Mouse (Mus musculus) lung, embryonic 14.5 days (tissue): ENCODE results near the gene Gsta4. TPM values are rescaled to one million over a fixed set of nuclear protein-coding genes. Genes with fewer than 3 reads are reported as not detected.

Experiments
- ATAC-seq: fragments of 200-750 bp; cut with Nextera tagmentation; 2 replicates; pipeline ENCODE4 v1.8.0; 2017; ENCODE audit warnings: mild to moderate bottlenecking, moderate TSS enrichment, moderate library complexity; ENCODE audit not compliant: insufficient read depth
- DNase-seq: peaks from one replicate; pipeline ENCODE4 v3.0.0-alpha.2; 2015
- H3K27ac ChIP-seq: fragments of 300-500 bp; sonication (generic); 2 replicates; pipeline ENCODE4 v1.5.1; 2014; ENCODE audit warnings: low read depth, mild to moderate bottlenecking, moderate library complexity
- H3K27me3 ChIP-seq: fragments of 300-500 bp; sonication (generic); 2 replicates; pipeline ENCODE4 v1.6.1; 2014; ENCODE audit warnings: low read length, control low read depth; ENCODE audit not compliant: insufficient read depth
- H3K36me3 ChIP-seq: fragments of 300-500 bp; sonication (generic); 2 replicates; pipeline ENCODE4 v1.6.1; 2014; ENCODE audit warnings: control low read depth; ENCODE audit not compliant: insufficient read depth
- H3K4me1 ChIP-seq: fragments of 300-500 bp; sonication (generic); 2 replicates; pipeline ENCODE4 v1.6.1; 2014; ENCODE audit warnings: antibody characterized with exemption, control low read depth; ENCODE audit not compliant: insufficient read depth
- H3K4me2 ChIP-seq: fragments of 300-500 bp; sonication (generic); 2 replicates; pipeline ENCODE4 v1.6.1; 2014; ENCODE audit warnings: mild to moderate bottlenecking
- H3K4me3 ChIP-seq: fragments of 300-500 bp; sonication (generic); 2 replicates; pipeline ENCODE4 v1.5.1; 2014; ENCODE audit warnings: low read depth, low read length
- H3K9ac ChIP-seq: fragments of 300-500 bp; sonication (generic); 2 replicates; pipeline ENCODE4 v1.6.1; 2014
- H3K9me3 ChIP-seq: fragments of 300-500 bp; sonication (generic); 2 replicates; pipeline ENCODE4 v1.6.1; 2016; ENCODE audit warnings: low read depth, low read length, control low read depth
- CTCF ChIP-seq: IDR thresholded peaks from 2 replicates; pipeline ENCODE4 v1.5.1; 2016; ENCODE audit warnings: antibody characterized with exemption, low read depth
- WGBS: fragments of 180-500 bp; shearing (Covaris S2); extraction: QIAGEN DNeasy Blood & Tissue Kit; methylation state at CpG from one replicate; pipeline ENCODE4 v1.1.7; 2014; 5-methylcytosine and 5-hydroxymethylcytosine counted together
- polyA plus RNA-seq: library from polyadenylated mRNA; unstranded; fragments of >200 nt; fragmentation: Nextera tagmentation; extraction: Ambion mirVana; gene quantifications from 2 replicates; pipeline ENCODE4 v1.2.1, GENCODE M21; 2014

Gene Gsta4
- polyA plus RNA-seq, 1 experiment from 2014 or later, result 48.4 TPM

GRCm38 (mm10) chr9:78179071-78179470, 3.5 kb upstream of the Gsta4 start:
- Histone ChIP-seq H3K4me3 (no peak overlapping the region), H3K4me1 (peaks cover 5% of the 10 kb centered on the region; the same call in 1 of the 2 replicates), H3K36me3 (no peaks in the 10 kb centered on the region), H3K9ac (no peak overlapping the region), H3K27me3 (no peaks in the 10 kb centered on the region), H3K27ac (no peak overlapping the region), H3K9me3 (no peaks in the 10 kb centered on the region), H3K4me2 (no peak overlapping the region)
- TF ChIP-seq CTCF, result no peak
- 80% methylated on average over 2 of the region's 2 CpGs for WGBS
- DNase-seq, result no peak
- ATAC-seq, result no peak

- Histone ChIP-seq H3K4me3 (no peak overlapping the region), H3K36me3 (no peaks in the 10 kb centered on the region), H3K27me3 (no peaks in the 10 kb centered on the region), H3K9ac (no peak overlapping the region), H3K27ac (no peak overlapping the region), H3K4me2 (no peak overlapping the region), H3K4me1 (no peaks in the 10 kb centered on the region), H3K9me3 (no peaks in the 10 kb centered on the region)
- WGBS, result 81% methylated on average over 9 of the region's 9 CpGs
- no peak for ATAC-seq
- TF ChIP-seq CTCF, result no peak
- DNase-seq, result no peak
These were observed 3.1 kb downstream of the Gsta4 start for GRCm38 (mm10) chr9:78185686-78186085.

GRCm38 (mm10) chr9:78188910-78189309, 6.3 kb downstream of the Gsta4 start:
- H3K9ac ChIP-seq, result no peak overlapping the region
- 66% methylated on average over 8 of the region's 8 CpGs for WGBS
- 0 out of 2 replicates have a peak, but pooled peaks cover 3% of the 10 kb centered on the region for H3K4me1 ChIP-seq
- ATAC-seq, result no peak
- TF ChIP-seq CTCF, result no peak
- no peaks in the 10 kb centered on the region for H3K27me3 ChIP-seq
- no peak overlapping the region for H3K4me3 ChIP-seq
- no peaks in the 10 kb centered on the region for H3K9me3 ChIP-seq
- no peak for DNase-seq
- H3K4me2 ChIP-seq, result no peak overlapping the region
- H3K36me3 ChIP-seq, result no peaks in the 10 kb centered on the region
- H3K27ac ChIP-seq, result no peak overlapping the region

- Histone ChIP-seq H3K4me2 (peak overlapping the region; percentile 64), H3K27ac (no peak overlapping the region), H3K9me3 (no peaks in the 10 kb centered on the region), H3K4me1 (0 out of 2 replicates have a peak, but pooled peaks cover 3% of the 10 kb centered on the region), H3K36me3 (no peaks in the 10 kb centered on the region), H3K9ac (peak overlapping the region; percentile 4), H3K4me3 (peak overlapping the region; percentile 42), H3K27me3 (no peaks in the 10 kb centered on the region)
- DNase-seq (peak; percentile 53), ATAC-seq (peak; percentile 38; the same call in 1 of the 2 replicates)
- no peak for TF ChIP-seq CTCF
- WGBS, result 2% methylated on average over 19 of the region's 19 CpGs
These were observed 8.4 kb downstream of the Gsta4 start for GRCm38 (mm10) chr9:78190651-78191634.

GRCm38 (mm10) chr9:78191736-78192135, 9.2 kb downstream of the Gsta4 start:
- H3K27me3 ChIP-seq, result no peaks in the 10 kb centered on the region
- WGBS, result under 1% methylated on average over 18 of the region's 18 CpGs
- H3K27ac ChIP-seq, result no peak overlapping the region
- peak overlapping the region; percentile 36 for H3K9ac ChIP-seq
- no peaks in the 10 kb centered on the region for H3K9me3 ChIP-seq
- H3K4me3 ChIP-seq, result peak overlapping the region; percentile 42
- peak; percentile 93 for DNase-seq
- no peak for TF ChIP-seq CTCF
- H3K4me2 ChIP-seq, result peak overlapping the region; percentile 64
- peak; percentile 67 for ATAC-seq
- no peaks in the 10 kb centered on the region for H3K36me3 ChIP-seq
- 0 out of 2 replicates have a peak, but pooled peaks cover 3% of the 10 kb centered on the region for H3K4me1 ChIP-seq

- H3K4me1 ChIP-seq, result 0 out of 2 replicates have a peak, but pooled peaks cover 3% of the 10 kb centered on the region
- peak; percentile 91 for TF ChIP-seq CTCF
- H3K9me3 ChIP-seq, result no peaks in the 10 kb centered on the region
- H3K4me3 ChIP-seq, result no peak overlapping the region
- H3K36me3 ChIP-seq, result no peaks in the 10 kb centered on the region
- ATAC-seq (0 out of 2 replicates have a peak, but pooled peaks have one; percentile 18), DNase-seq (peak; percentile 91)
- no peak overlapping the region for H3K27ac ChIP-seq
- no peak overlapping the region for H3K9ac ChIP-seq
- 46% methylated on average over 9 of the region's 9 CpGs for WGBS
- H3K4me2 ChIP-seq, result no peak overlapping the region
- H3K27me3 ChIP-seq, result no peaks in the 10 kb centered on the region
These were observed 11.5 kb downstream of the Gsta4 start for GRCm38 (mm10) chr9:78193902-78194597.

GRCm38 (mm10) chr9:78195034-78195433, 12.5 kb downstream of the Gsta4 start:
- Histone ChIP-seq H3K4me2 (no peak overlapping the region), H3K9me3 (no peaks in the 10 kb centered on the region), H3K36me3 (no peaks in the 10 kb centered on the region), H3K27me3 (no peaks in the 10 kb centered on the region), H3K9ac (no peak overlapping the region), H3K4me1 (0 out of 2 replicates have a peak, but pooled peaks cover 3% of the 10 kb centered on the region), H3K27ac (no peak overlapping the region), H3K4me3 (no peak overlapping the region)
- no peak for TF ChIP-seq CTCF
- 77% methylated on average over 11 of the region's 11 CpGs for WGBS
- DNase-seq, result no peak
- no peak for ATAC-seq
